Mouse (Mus musculus): ENCODE results near the gene Smg9. TPM values are rescaled to one million over a fixed set of nuclear protein-coding genes. Genes with fewer than 3 reads are reported as not detected.

The Smg9 gene
- total RNA-seq, 2 experiments from 2014 or later: 26.3 to 41.2 TPM

- ATAC-seq (replicated peaks; ENCODE audit: low FRiP score, low TSS enrichment, poor library complexity, severe bottlenecking): peak; percentile 33; the same call in 1 of the 2 replicates
Observed at GRCm38 (mm10) chr7:24462388-24463319, 63.2 kb downstream of the Smg9 start, which contains the start of gene Plaur. Gene Plaur, plus strand, starts transcription at chr7:24462484.

- ATAC-seq (replicated peaks; ENCODE audit: low FRiP score, low TSS enrichment, poor library complexity, severe bottlenecking): no peak
Observed at GRCm38 (mm10) chr7:24466835-24467234, 67.4 kb downstream of the Smg9 start.

GRCm38 (mm10) chr7:24467886-24468285 lies 68.5 kb downstream of the Smg9 start:
- no peak for ATAC-seq (replicated peaks; ENCODE audit: low FRiP score, low TSS enrichment, poor library complexity, severe bottlenecking)

GRCm38 (mm10) chr7:24469126-24469525 lies 69.7 kb downstream of the Smg9 start:
- ATAC-seq (replicated peaks; ENCODE audit: low FRiP score, low TSS enrichment, poor library complexity, severe bottlenecking): no peak; the same call in 1 of the 2 replicates

GRCm38 (mm10) chr7:24470356-24470755 lies 70.9 kb downstream of the Smg9 start:
- ATAC-seq (replicated peaks; ENCODE audit: low FRiP score, low TSS enrichment, poor library complexity, severe bottlenecking): no peak

Other genes starting within 250 kb of the Smg9 start
- 1.5 and 2.2 TPM in 2 replicates for gene Zfp114, start 224.6 kb upstream of the Smg9 start, total RNA-seq (2014; fragmentation: Nextera tagmentation)
- gene Zfp114, start 224.6 kb upstream of the Smg9 start, total RNA-seq (2017): 2.4 and 2.5 TPM in 2 replicates
- gene Zfp111, start 188.2 kb upstream of the Smg9 start, total RNA-seq (2014; fragmentation: Nextera tagmentation): 1.0 and 4.6 TPM in 2 replicates
- gene Zfp111, start 188.2 kb upstream of the Smg9 start, total RNA-seq (2017): 7.2 and 8.6 TPM in 2 replicates
- 2.3 and 6.2 TPM in 2 replicates for gene Zfp109, start 162.1 kb upstream of the Smg9 start, total RNA-seq (2014; fragmentation: Nextera tagmentation)
- gene Zfp109, start 162.1 kb upstream of the Smg9 start, total RNA-seq (2017): 5.9 and 6.7 TPM in 2 replicates
- gene Zfp108, start 144.8 kb upstream of the Smg9 start, total RNA-seq (2014; fragmentation: Nextera tagmentation): 0.67 and 1.8 TPM in 2 replicates
- gene Zfp108, start 144.8 kb upstream of the Smg9 start, total RNA-seq (2017): 1.4 TPM in 1 of 2 replicates, not detected in the other
- gene Zfp93, start 129.2 kb upstream of the Smg9 start, total RNA-seq (2014; fragmentation: Nextera tagmentation): 0.30 and 0.59 TPM in 2 replicates
- gene Zfp93, start 129.2 kb upstream of the Smg9 start, total RNA-seq (2017): 0.23 and 2.0 TPM in 2 replicates
- gene Zfp61, start 98.4 kb upstream of the Smg9 start, total RNA-seq (2014; fragmentation: Nextera tagmentation): 9.3 and 10.9 TPM in 2 replicates
- gene Zfp61, start 98.4 kb upstream of the Smg9 start, total RNA-seq (2017): 16.0 and 47.7 TPM in 2 replicates
- gene Zfp94, start 83.0 kb upstream of the Smg9 start, total RNA-seq (2014; fragmentation: Nextera tagmentation): 3.3 and 6.7 TPM in 2 replicates
- gene Zfp94, start 83.0 kb upstream of the Smg9 start, total RNA-seq (2017): 3.0 and 4.4 TPM in 2 replicates
- gene Tescl, start 65.7 kb upstream of the Smg9 start, total RNA-seq (2014; fragmentation: Nextera tagmentation): not detected in 2 replicates
- not detected in 2 replicates for gene Tescl, start 65.7 kb upstream of the Smg9 start, total RNA-seq (2017)
- not detected in 2 replicates for gene Lypd5, start 50.4 kb upstream of the Smg9 start, total RNA-seq (2014; fragmentation: Nextera tagmentation)
- not detected in 2 replicates for gene Lypd5, start 50.4 kb upstream of the Smg9 start, total RNA-seq (2017)
- 120 and 147 TPM in 2 replicates for gene Kcnn4, start 29.4 kb upstream of the Smg9 start, total RNA-seq (2014; fragmentation: Nextera tagmentation)
- gene Kcnn4, start 29.4 kb upstream of the Smg9 start, total RNA-seq (2017): 121 and 155 TPM in 2 replicates
- not detected in 2 replicates for gene Irgc1, start 52.7 kb downstream of the Smg9 start, total RNA-seq (2014; fragmentation: Nextera tagmentation)
- gene Irgc1, start 52.7 kb downstream of the Smg9 start, total RNA-seq (2017): not detected in 2 replicates
- gene Plaur, start 62.9 kb downstream of the Smg9 start, total RNA-seq (2014; fragmentation: Nextera tagmentation): 2.3 and 5.4 TPM in 2 replicates
- 2.2 and 2.5 TPM in 2 replicates for gene Plaur, start 62.9 kb downstream of the Smg9 start, total RNA-seq (2017)
- 0.27 TPM in 1 of 2 replicates, not detected in the other for gene Cadm4, start 82.4 kb downstream of the Smg9 start, total RNA-seq (2014; fragmentation: Nextera tagmentation)
- not detected in 2 replicates for gene Cadm4, start 82.4 kb downstream of the Smg9 start, total RNA-seq (2017)
- gene Zfp428, start 107.4 kb downstream of the Smg9 start, total RNA-seq (2014; fragmentation: Nextera tagmentation): 3.5 and 4.0 TPM in 2 replicates
- gene Zfp428, start 107.4 kb downstream of the Smg9 start, total RNA-seq (2017): 3.1 and 9.7 TPM in 2 replicates
- not detected in 2 replicates for gene AC161166.1, start 112.8 kb downstream of the Smg9 start, total RNA-seq (2014; fragmentation: Nextera tagmentation)
- gene AC161166.1, start 112.8 kb downstream of the Smg9 start, total RNA-seq (2017): not detected in 2 replicates
- gene Irgq, start 131.1 kb downstream of the Smg9 start, total RNA-seq (2014; fragmentation: Nextera tagmentation): 4.7 and 6.3 TPM in 2 replicates
- gene Irgq, start 131.1 kb downstream of the Smg9 start, total RNA-seq (2017): 3.0 and 5.2 TPM in 2 replicates
- gene Pinlyp, start 146.5 kb downstream of the Smg9 start, total RNA-seq (2014; fragmentation: Nextera tagmentation): not detected in 2 replicates
- not detected in 2 replicates for gene Pinlyp, start 146.5 kb downstream of the Smg9 start, total RNA-seq (2017)
- 89.0 and 93.7 TPM in 2 replicates for gene Xrcc1, start 146.7 kb downstream of the Smg9 start, total RNA-seq (2014; fragmentation: Nextera tagmentation)
- gene Xrcc1, start 146.7 kb downstream of the Smg9 start, total RNA-seq (2017): 20.7 and 36.6 TPM in 2 replicates
- 12.4 and 19.8 TPM in 2 replicates for gene Ethe1, start 187.9 kb downstream of the Smg9 start, total RNA-seq (2014; fragmentation: Nextera tagmentation)
- 8.3 and 11.4 TPM in 2 replicates for gene Ethe1, start 187.9 kb downstream of the Smg9 start, total RNA-seq (2017)
- gene Zfp575, start 188.0 kb downstream of the Smg9 start, total RNA-seq (2014; fragmentation: Nextera tagmentation): 0.37 TPM in 1 of 2 replicates, not detected in the other
- gene Zfp575, start 188.0 kb downstream of the Smg9 start, total RNA-seq (2017): not detected in 2 replicates
- 2.6 and 2.8 TPM in 2 replicates for gene Phldb3, start 211.1 kb downstream of the Smg9 start, total RNA-seq (2014; fragmentation: Nextera tagmentation)
- 6.8 and 9.7 TPM in 2 replicates for gene Phldb3, start 211.1 kb downstream of the Smg9 start, total RNA-seq (2017)
- not detected in 2 replicates for gene Lypd3, start 236.9 kb downstream of the Smg9 start, total RNA-seq (2014; fragmentation: Nextera tagmentation)
- not detected in 2 replicates for gene Lypd3, start 236.9 kb downstream of the Smg9 start, total RNA-seq (2017)